Mouse (Mus musculus) intestine, embryonic 14.5 days (tissue): ENCODE measurements at regions not wholly inside any gene's neighbourhood (a gene's known extent, or its start where the extent isn't known, plus 50 kb on each side); places are given as distances from the start of the nearest gene placed in this dataset.

ENCODE experiments used
- ATAC-seq: fragments of 200-750 bp; cut with Nextera tagmentation; replicated peaks from 2 replicates; pipeline ENCODE4 v1.8.0; 2017; ENCODE audit warnings: low read depth, moderate number of reproducible peaks, moderate TSS enrichment, moderate library complexity; ENCODE audit not compliant: low FRiP score, low TSS enrichment
- DNase-seq: peaks from one replicate; pipeline ENCODE4 v3.0.0-alpha.2; 2018; ENCODE audit warnings: low spot score
- H3K27ac ChIP-seq: fragments of 300-500 bp; sonication (generic); 2 replicates; pipeline ENCODE4 v1.5.1; 2014; ENCODE audit warnings: low read depth, mild to moderate bottlenecking, control low read depth
- H3K27me3 ChIP-seq: fragments of 300-500 bp; sonication (generic); replicated peaks from 2 replicates; pipeline ENCODE4 v1.6.1; 2014; ENCODE audit warnings: low read length, control low read depth; ENCODE audit not compliant: control insufficient read depth, insufficient read depth
- H3K36me3 ChIP-seq: fragments of 300-500 bp; sonication (generic); 2 replicates; pipeline ENCODE4 v1.6.1; 2014; ENCODE audit warnings: low read length, control low read depth; ENCODE audit not compliant: control insufficient read depth, insufficient read depth
- H3K4me1 ChIP-seq: fragments of 300-500 bp; sonication (generic); replicated peaks from 2 replicates; pipeline ENCODE4 v1.6.1; 2014; ENCODE audit warnings: low read length, control low read depth, mixed read lengths; ENCODE audit not compliant: control insufficient read depth, insufficient read depth
- H3K4me2 ChIP-seq: fragments of 300-500 bp; sonication (generic); 2 replicates; pipeline ENCODE4 v1.6.1; 2014; ENCODE audit warnings: low read length
- H3K4me3 ChIP-seq: fragments of 300-500 bp; sonication (generic); 2 replicates; pipeline ENCODE4 v1.5.1; 2014; ENCODE audit warnings: low read depth, low read length, control low read depth, mixed read lengths
- H3K9ac ChIP-seq: fragments of 300-500 bp; sonication (generic); 2 replicates; pipeline ENCODE4 v1.6.1; 2014; ENCODE audit warnings: mild to moderate bottlenecking, low read length
- H3K9me3 ChIP-seq: fragments of 300-500 bp; sonication (generic); 2 replicates; pipeline ENCODE4 v1.6.1; 2016; ENCODE audit warnings: low read length, control low read depth; ENCODE audit not compliant: control insufficient read depth
- WGBS: fragments of 180-500 bp; shearing (Covaris S2); extraction: QIAGEN DNeasy Blood & Tissue Kit; methylation state at CpG from one replicate; pipeline ENCODE4 v1.1.7; 2014; 5-methylcytosine and 5-hydroxymethylcytosine counted together

GRCm38 (mm10) chr6:100439071-100439737 lies 151.9 kb upstream of the Rybp start:
- H3K9me3 ChIP-seq, result no peaks in the 10 kb centered on the region
- no peak overlapping the region for H3K9ac ChIP-seq
- H3K27me3 ChIP-seq, result no peaks in the 10 kb centered on the region
- no peaks in the 10 kb centered on the region for H3K36me3 ChIP-seq
- peak overlapping the region; percentile 51 for H3K4me2 ChIP-seq
- H3K27ac ChIP-seq, result no peak overlapping the region
- 0 out of 2 replicates have a peak overlapping the region, but pooled peaks have one; percentile 20 for H3K4me3 ChIP-seq
- DNase-seq (no peak), ATAC-seq (no peak)
- whole genome bisulfite sequencing, result 6% methylated on average over 8 of the region's 8 CpGs
- H3K4me1 ChIP-seq, result peaks cover 13% of the 10 kb centered on the region

GRCm38 (mm10) chr6:100438511-100438991 lies 151.3 kb upstream of the Rybp start:
- Histone ChIP-seq H3K27me3 (no peaks in the 10 kb centered on the region), H3K36me3 (no peaks in the 10 kb centered on the region), H3K4me3 (peak overlapping the region; percentile 20; the same call in 1 of the 2 replicates), H3K4me2 (peak overlapping the region; percentile 51), H3K9me3 (no peaks in the 10 kb centered on the region), H3K4me1 (peaks cover 13% of the 10 kb centered on the region), H3K9ac (no peak overlapping the region), H3K27ac (no peak overlapping the region)
- ATAC-seq, result 0 out of 2 replicates have a peak, but pooled peaks have one; percentile 41
- DNase-seq, result peak; percentile 65
- under 1% methylated on average over 13 of the region's 13 CpGs for WGBS

GRCm38 (mm10) chr6:100437980-100438379 lies 150.7 kb upstream of the Rybp start:
- Histone ChIP-seq H3K4me3 (no peak overlapping the region), H3K9ac (no peak overlapping the region), H3K4me1 (peaks cover 17% of the 10 kb centered on the region), H3K27ac (no peak overlapping the region), H3K4me2 (peak overlapping the region; percentile 51; the same call in 1 of the 2 replicates), H3K27me3 (no peaks in the 10 kb centered on the region), H3K36me3 (no peaks in the 10 kb centered on the region), H3K9me3 (no peaks in the 10 kb centered on the region)
- WGBS, result 46% methylated on average over 5 of the region's 5 CpGs
- ATAC-seq (0 out of 2 replicates have a peak, but pooled peaks have one; percentile 20), DNase-seq (no peak)

GRCm38 (mm10) chr6:100436507-100436906 lies 149.2 kb upstream of the Rybp start:
- H3K36me3 ChIP-seq, result no peaks in the 10 kb centered on the region
- 45% methylated on average over 2 of the region's 2 CpGs for WGBS
- no peak for DNase-seq
- no peak overlapping the region for H3K4me2 ChIP-seq
- no peak overlapping the region for H3K27ac ChIP-seq
- H3K9ac ChIP-seq, result no peak overlapping the region
- H3K9me3 ChIP-seq, result no peaks in the 10 kb centered on the region
- H3K4me1 ChIP-seq, result peaks cover 17% of the 10 kb centered on the region
- H3K27me3 ChIP-seq, result no peaks in the 10 kb centered on the region
- no peak overlapping the region for H3K4me3 ChIP-seq
- ATAC-seq, result no peak

GRCm38 (mm10) chr6:100435222-100435621 lies 147.9 kb upstream of the Rybp start:
- WGBS, result 60% methylated on average over 5 of the region's 5 CpGs
- Histone ChIP-seq H3K4me3 (no peak overlapping the region), H3K27ac (no peak overlapping the region), H3K9ac (no peak overlapping the region), H3K27me3 (no peaks in the 10 kb centered on the region), H3K36me3 (no peaks in the 10 kb centered on the region), H3K4me1 (peaks cover 17% of the 10 kb centered on the region), H3K4me2 (no peak overlapping the region), H3K9me3 (no peaks in the 10 kb centered on the region)
- no peak for DNase-seq
- ATAC-seq, result no peak

GRCm38 (mm10) chr6:100433534-100433867 lies 146.2 kb upstream of the Rybp start:
- Histone ChIP-seq H3K4me1 (peaks cover 10% of the 10 kb centered on the region), H3K4me2 (no peak overlapping the region), H3K9me3 (no peaks in the 10 kb centered on the region), H3K27ac (no peak overlapping the region), H3K4me3 (no peak overlapping the region), H3K36me3 (no peaks in the 10 kb centered on the region), H3K27me3 (no peaks in the 10 kb centered on the region), H3K9ac (no peak overlapping the region)
- DNase-seq (no peak), ATAC-seq (no peak)
- 53% methylated on average over 9 of the region's 9 CpGs for WGBS

GRCm38 (mm10) chr6:100432688-100433533 lies 145.6 kb upstream of the Rybp start:
- ATAC-seq, result no peak
- no peaks in the 10 kb centered on the region for H3K9me3 ChIP-seq
- H3K4me3 ChIP-seq, result no peak overlapping the region
- no peak overlapping the region for H3K9ac ChIP-seq
- H3K4me2 ChIP-seq, result no peak overlapping the region
- H3K36me3 ChIP-seq, result no peaks in the 10 kb centered on the region
- H3K27me3 ChIP-seq, result no peaks in the 10 kb centered on the region
- H3K4me1 ChIP-seq, result peaks cover 4% of the 10 kb centered on the region; the same call in 1 of the 2 replicates
- no peak for DNase-seq
- 36% methylated on average over 17 of the region's 17 CpGs for WGBS
- H3K27ac ChIP-seq, result no peak overlapping the region

- no peaks in the 10 kb centered on the region for H3K36me3 ChIP-seq
- no peaks in the 10 kb centered on the region for H3K9me3 ChIP-seq
- no peaks in the 10 kb centered on the region for H3K27me3 ChIP-seq
- H3K4me1 ChIP-seq, result 0 out of 2 replicates have a peak, but pooled peaks cover 4% of the 10 kb centered on the region
- WGBS, result 94% methylated on average over 4 of the region's 4 CpGs
- no peak for DNase-seq
- H3K4me3 ChIP-seq, result no peak overlapping the region
- ATAC-seq, result no peak
- no peak overlapping the region for H3K4me2 ChIP-seq
- H3K9ac ChIP-seq, result no peak overlapping the region
- H3K27ac ChIP-seq, result no peak overlapping the region
Observed at GRCm38 (mm10) chr6:100430286-100430685, 143.0 kb upstream of the Rybp start.
